ENCODE assay signal across 17 mouse cellular contexts in genomic region chr5:35444731-35445130, GRCm38 (mm10). TPM values are rescaled to one million over a fixed set of nuclear protein-coding genes. Genes with fewer than 3 reads are reported as not detected.
"Had no signal": no experiment of that assay in that cellular context is flagged by ENCODE, and none has a peak within 500 bp of the region (broad histone marks: within the 10 kb centered on the region; RNA-seq: fewer than 3 reads in every experiment).

No protein-coding gene starts in this region.

- H3K4me2 ChIP-seq: liver, embryonic 11.5 days; liver, embryonic 15.5 days had no signal

- H3K36me3 ChIP-seq: limb, embryonic 10.5 days; liver, embryonic 15.5 days; midbrain, embryonic 10.5 days had no signal

- H3K4me1 ChIP-seq: liver, embryonic 15.5 days had no signal

- DNase-seq: kidney, adult 11 months; kidney, adult 9 months; kidney, postnatal 36 days; lung, adult 2 months; lung, postnatal 36 days; thymus, postnatal 4 days had no signal

- H3K4me3 ChIP-seq: limb, embryonic 10.5 days; liver, embryonic 15.5 days; midbrain, embryonic 10.5 days had no signal

- H3K9ac ChIP-seq: liver, embryonic 15.5 days had no signal

- ATAC-seq: lung, postnatal 0 days; midbrain, embryonic 16.5 days had no signal

- H3K27ac ChIP-seq: kidney, postnatal 0 days; limb, embryonic 10.5 days; liver, embryonic 15.5 days; midbrain, embryonic 10.5 days; stomach, postnatal 0 days had no signal

- H3K9me3 ChIP-seq: limb, embryonic 10.5 days; liver, embryonic 15.5 days; midbrain, embryonic 10.5 days had no signal

RNA-seq across cellular contexts. Expression of gene Hmx1, which starts 55.8 kb away (rescaled TPM):
- total RNA-seq: layer of hippocampus, adult 18-20 months; layer of hippocampus, postnatal 10 days; megakaryocyte, adult 5-6 weeks had no signal
- polyA plus RNA-seq: kidney, postnatal 0 days; liver, embryonic 11.5 days; liver, embryonic 15.5 days; lung, adult 2 months; lung, postnatal 0 days; midbrain, embryonic 16.5 days; stomach, postnatal 0 days had no signal
